Mouse (Mus musculus) CH12.LX (cell line): ENCODE measurements around the gene C1qtnf1.

ENCODE experiments used
- CHD2 ChIP-seq: IDR thresholded peaks from 2 replicates; pipeline ENCODE4 v1.6.1; 2011; ENCODE audit warnings: low read length, improper control_type of control experiment
- EP300 ChIP-seq: IDR thresholded peaks from 2 replicates; pipeline ENCODE4 v1.6.1; 2011; ENCODE audit warnings: low read length, improper control_type of control experiment
- JUN ChIP-seq: IDR thresholded peaks from 2 replicates; pipeline ENCODE4 v1.6.1; 2011; ENCODE audit warnings: low read depth, mild to moderate bottlenecking, low read length, improper control_type of control experiment, moderate library complexity; ENCODE audit not compliant: insufficient read depth
- MAFK ChIP-seq: IDR thresholded peaks from 2 replicates; pipeline ENCODE4 v1.6.1; 2011; ENCODE audit warnings: low read length, improper control_type of control experiment; ENCODE audit not compliant: insufficient replicate concordance
- MAX ChIP-seq: IDR thresholded peaks from 2 replicates; pipeline ENCODE4 v1.6.1; 2011; ENCODE audit warnings: low read length, improper control_type of control experiment
- NRF1 ChIP-seq: IDR thresholded peaks from 2 replicates; pipeline ENCODE4 v1.6.1; 2014; ENCODE audit warnings: low read depth, mild to moderate bottlenecking, inconsistent platforms, low read length, improper control_type of control experiment, moderate library complexity
- POLR2A ChIP-seq: IDR thresholded peaks from 2 replicates; pipeline ENCODE4 v1.6.1; 2011; ENCODE audit warnings: low read depth, mild to moderate bottlenecking, improper control_type of control experiment, low read length
- RCOR1 ChIP-seq: conservative IDR thresholded peaks from 2 replicates; pipeline ENCODE4 v1.6.1; 2012; ENCODE audit warnings: low read depth, mild to moderate bottlenecking, inconsistent platforms, low read length, improper control_type of control experiment
- SIN3A ChIP-seq: IDR thresholded peaks from 2 replicates; pipeline ENCODE4 v1.6.1; 2012; ENCODE audit warnings: low read length, improper control_type of control experiment, inconsistent platforms
- TCF12 ChIP-seq: IDR thresholded peaks from 2 replicates; pipeline ENCODE4 v1.6.1; 2014; ENCODE audit warnings: low read depth, mild to moderate bottlenecking, inconsistent platforms, low read length, improper control_type of control experiment
- USF1 ChIP-seq: IDR thresholded peaks from 2 replicates; pipeline ENCODE4 v1.6.1; 2014; ENCODE audit warnings: low read depth, mild to moderate bottlenecking, inconsistent platforms, low read length, improper control_type of control experiment
- ZC3H11A ChIP-seq: IDR thresholded peaks from 2 replicates; pipeline ENCODE4 v1.6.1; 2012; ENCODE audit warnings: low read depth, mild to moderate bottlenecking, inconsistent platforms, low read length, improper control_type of control experiment

- no peak for TF ChIP-seq EP300
- no peak for TF ChIP-seq POLR2A
- no peak for TF ChIP-seq CHD2
- no peak for TF ChIP-seq NRF1
- TF ChIP-seq MAX, result no peak
- TF ChIP-seq SIN3A, result no peak
- no peak for TF ChIP-seq JUN
- TF ChIP-seq ZC3H11A, result no peak
- no peak for TF ChIP-seq TCF12
- no peak for TF ChIP-seq USF1
- TF ChIP-seq MAFK, result no peak
- no peak for TF ChIP-seq RCOR1
Observed at GRCm38 (mm10) chr11:118434093-118434492, 6.1 kb downstream of the C1qtnf1 start.
